Mouse (Mus musculus): ENCODE results near the gene Marveld3.

Marveld3 gene

GRCm38 (mm10) chr8:109964106-109964505 lies 2.1 kb upstream of the Marveld3 start:
- no peak for DNase-seq (ENCODE audit: low spot score)

DNA sequence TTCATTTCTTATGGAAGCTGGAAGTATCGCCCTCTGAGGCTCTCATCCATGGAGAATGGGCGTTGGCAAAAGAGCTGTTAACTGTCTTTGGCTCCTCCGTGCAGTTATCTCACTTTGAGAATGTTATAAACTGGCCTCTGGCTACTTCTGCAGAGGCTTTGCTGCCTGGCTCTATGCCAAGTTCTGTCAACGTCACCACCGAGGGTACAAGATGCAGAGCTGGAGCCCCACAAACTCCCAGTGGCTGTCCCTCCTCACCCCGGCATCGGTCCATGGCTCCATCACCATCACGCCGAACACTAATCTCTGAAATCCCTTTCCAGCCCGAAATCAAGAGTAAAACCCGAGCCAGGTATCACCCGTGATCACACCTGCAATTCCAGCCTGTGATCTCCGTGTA lies 1.4 kb upstream of the Marveld3 start:
- no peak for DNase-seq (ENCODE audit: low spot score)

- no peak for DNase-seq (ENCODE audit: low spot score)
Observed at GRCm38 (mm10) chr8:109962896-109963295, 893 bp upstream of the Marveld3 start.

- DNase-seq (ENCODE audit: low spot score), result no peak
Observed at GRCm38 (mm10) chr8:109959112-109959511, 2.9 kb downstream of the Marveld3 start.

GRCm38 (mm10) chr8:109958036-109958655 lies 3.9 kb downstream of the Marveld3 start:
- no peak for DNase-seq (ENCODE audit: low spot score)

DNA sequence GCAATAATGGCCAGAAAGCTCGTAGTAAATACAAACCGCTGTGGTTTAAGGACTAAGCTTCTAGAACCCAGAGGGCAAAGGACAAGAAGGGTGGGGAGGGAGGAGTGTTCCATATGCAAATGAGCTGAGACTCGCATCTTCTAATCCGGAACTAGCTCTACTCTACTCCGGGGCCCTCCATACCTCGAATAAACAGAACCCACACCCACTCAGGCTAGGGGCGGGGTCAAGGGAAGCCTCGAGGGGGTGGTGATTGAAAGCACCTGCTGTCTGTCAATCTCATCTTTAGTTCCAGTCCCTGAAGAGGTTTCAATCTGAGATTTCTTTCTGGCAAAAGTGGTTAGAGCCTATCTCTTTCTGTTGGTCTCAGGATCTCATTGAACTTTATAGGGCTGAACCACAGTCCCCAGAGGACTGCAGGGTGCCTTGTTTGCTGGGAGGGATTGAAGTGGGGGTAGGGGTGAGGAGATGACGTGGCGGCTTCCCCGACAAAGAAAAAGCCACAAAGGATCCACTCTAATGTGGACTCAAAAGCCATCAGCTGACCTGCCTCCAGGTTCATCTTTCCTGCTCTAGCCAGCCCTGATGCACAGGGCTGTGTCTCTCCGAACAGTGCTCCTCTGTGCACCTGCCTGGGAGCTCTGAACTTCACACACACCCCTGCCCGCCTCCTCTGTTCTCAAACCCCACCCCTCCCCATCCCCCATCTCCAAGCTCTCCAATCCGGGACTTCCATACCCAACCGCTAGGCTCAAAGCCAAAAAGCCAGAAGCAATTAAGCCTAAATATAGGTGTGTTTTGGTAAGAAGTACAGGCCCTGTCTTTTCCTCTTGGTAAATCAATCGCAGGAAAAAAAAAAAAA lies 4.6 kb downstream of the Marveld3 start:
- no peak for DNase-seq (ENCODE audit: low spot score)

- no peak for DNase-seq (ENCODE audit: low spot score)
Observed at GRCm38 (mm10) chr8:109954486-109954948, 7.5 kb downstream of the Marveld3 start.

DNA sequence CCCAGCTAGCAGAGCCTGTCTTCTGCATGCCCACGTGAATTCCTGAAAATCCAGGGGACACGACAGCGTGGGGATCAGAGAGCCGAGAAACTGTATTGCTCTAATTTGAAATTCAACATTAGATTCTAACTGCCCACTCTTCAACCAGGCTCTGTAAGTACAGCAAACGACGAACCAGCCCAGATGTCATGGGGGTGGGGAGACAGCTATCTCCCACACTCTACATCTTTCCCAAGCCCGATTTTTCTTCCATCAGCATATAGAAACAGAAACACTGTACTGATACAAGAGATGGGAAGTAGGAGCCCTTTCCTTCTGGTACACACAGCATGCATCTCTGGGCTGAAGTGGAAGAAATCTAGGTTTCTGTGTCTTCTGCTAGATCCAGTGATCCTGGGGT lies 9.8 kb downstream of the Marveld3 start:
- DNase-seq (ENCODE audit: low spot score), result no peak

GRCm38 (mm10) chr8:109948285-109948564 lies 13.8 kb downstream of the Marveld3 start:
- DNase-seq (ENCODE audit: low spot score), result no peak

DNA sequence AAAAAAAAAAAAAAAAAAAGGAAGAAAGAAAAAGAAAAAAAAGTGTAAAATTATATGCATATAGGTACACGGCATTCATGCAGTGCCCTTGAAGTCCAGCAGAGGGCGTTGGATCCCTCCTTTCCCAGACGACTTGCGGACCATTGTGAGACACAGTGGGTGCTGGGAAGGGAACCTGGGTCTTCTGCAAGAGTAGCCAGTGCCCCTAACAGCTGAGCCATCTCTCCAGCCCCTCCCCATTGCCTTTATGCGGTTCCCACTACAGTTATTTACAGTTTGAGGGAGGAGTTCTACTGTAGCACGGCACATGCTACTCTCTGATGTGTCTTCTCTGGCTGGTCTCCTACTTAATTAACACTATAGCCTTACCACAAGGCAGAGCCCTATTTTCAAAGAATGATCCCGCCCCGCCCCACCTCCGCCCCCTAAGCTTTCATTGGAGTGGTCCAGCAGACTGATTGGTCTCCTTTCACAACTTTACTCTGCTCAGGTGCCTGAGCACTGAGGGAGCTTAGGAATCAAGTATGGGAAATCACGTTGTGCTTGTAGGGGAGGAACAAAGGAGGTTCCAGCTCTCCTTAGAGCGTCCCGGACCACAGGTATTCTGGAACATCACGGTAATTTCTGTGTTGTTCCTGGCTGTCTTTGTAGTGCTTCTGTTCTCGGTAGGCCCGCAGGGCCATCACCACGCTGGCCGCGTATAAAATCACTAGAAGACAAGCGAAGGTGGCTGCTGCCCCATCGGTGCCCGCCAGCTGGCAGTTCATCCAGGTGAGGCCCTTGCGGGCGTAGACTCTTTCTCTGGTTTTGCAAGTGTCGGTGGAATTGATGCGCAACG lies 14.3 kb downstream of the Marveld3 start:
- peak; percentile 37 for DNase-seq (ENCODE audit: low spot score)

DNA sequence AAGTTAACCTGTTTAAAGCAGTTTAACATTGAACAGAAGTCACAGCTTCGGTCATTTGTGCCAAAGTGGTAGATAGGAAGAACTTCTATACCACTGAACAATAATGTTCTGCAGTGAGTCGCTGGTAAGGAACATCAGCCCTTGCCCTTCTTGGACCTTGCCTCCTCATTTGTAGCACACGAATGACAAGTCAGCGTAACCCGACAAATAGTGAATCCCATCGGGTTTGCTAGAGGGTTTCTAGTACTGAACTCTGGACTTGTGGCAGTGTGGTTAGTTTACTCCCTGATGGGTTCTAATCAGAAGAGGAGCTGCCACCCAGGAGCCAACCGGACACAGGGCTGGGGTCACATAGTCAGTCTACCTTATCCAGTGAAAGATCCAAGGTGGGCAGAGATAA lies 15.7 kb downstream of the Marveld3 start:
- no peak for DNase-seq (ENCODE audit: low spot score)

GRCm38 (mm10) chr8:109945694-109946093 lies 16.3 kb downstream of the Marveld3 start:
- DNase-seq (ENCODE audit: low spot score), result no peak

DNA sequence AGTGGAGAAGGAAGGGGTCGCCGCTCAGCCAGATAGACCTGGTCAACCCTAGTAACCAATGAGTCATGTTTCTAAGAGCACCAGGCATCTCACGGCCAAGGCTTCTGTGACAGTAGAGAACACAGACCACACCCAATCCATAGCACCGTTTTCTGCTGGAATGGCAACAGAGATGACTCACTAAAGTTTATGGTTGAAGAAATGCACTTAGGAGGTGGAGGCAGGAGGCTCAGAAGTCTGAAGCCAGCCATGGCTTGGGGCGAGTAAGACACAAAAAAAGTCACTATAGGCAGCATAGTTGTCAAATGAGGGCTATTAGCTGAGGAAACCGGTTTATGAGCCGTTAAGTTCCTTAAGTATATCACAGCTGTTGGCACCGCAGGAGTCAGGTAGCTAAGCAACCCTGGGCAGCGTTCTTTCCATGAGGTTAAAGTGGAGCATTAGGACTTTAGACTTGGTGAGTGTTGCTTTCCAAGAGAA lies 16.8 kb downstream of the Marveld3 start:
- no peak for DNase-seq (ENCODE audit: low spot score)

DNA sequence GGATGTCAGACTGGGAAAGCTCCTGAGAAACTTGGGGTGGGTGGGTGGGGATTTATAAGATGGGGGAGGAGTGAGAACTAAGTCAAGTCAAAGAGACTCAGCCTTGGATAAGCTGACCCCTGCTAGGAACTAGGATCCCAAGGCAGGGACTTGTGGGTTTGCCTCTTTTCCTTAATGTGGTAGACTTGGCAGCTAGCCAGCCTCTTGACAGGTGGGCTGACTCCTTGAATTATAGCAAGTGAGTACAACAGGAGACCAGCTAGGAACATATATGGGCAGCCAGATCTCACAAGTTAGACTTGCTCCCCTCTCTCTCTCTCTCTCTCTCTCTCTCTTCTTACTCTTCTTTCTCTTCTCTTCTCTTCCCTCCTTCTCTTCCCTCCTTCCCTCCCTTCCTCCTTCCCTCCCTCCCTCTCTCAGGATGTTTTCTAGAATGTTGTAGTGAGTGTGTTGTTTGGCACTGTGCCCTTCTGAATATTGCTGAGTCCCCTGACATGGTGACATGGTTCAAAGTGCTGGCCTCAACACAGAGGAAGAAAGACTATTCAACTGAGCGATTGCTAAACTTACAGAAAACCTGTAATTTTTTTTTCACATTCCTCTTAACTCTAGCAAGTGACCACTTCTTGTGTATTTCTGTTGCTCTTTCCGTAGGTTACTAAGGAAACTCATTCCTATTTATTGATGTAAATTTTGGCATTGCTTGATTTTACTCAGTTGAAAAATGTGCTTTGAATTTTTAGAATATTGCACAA lies 20.2 kb downstream of the Marveld3 start:
- no peak for DNase-seq (ENCODE audit: low spot score)

DNA sequence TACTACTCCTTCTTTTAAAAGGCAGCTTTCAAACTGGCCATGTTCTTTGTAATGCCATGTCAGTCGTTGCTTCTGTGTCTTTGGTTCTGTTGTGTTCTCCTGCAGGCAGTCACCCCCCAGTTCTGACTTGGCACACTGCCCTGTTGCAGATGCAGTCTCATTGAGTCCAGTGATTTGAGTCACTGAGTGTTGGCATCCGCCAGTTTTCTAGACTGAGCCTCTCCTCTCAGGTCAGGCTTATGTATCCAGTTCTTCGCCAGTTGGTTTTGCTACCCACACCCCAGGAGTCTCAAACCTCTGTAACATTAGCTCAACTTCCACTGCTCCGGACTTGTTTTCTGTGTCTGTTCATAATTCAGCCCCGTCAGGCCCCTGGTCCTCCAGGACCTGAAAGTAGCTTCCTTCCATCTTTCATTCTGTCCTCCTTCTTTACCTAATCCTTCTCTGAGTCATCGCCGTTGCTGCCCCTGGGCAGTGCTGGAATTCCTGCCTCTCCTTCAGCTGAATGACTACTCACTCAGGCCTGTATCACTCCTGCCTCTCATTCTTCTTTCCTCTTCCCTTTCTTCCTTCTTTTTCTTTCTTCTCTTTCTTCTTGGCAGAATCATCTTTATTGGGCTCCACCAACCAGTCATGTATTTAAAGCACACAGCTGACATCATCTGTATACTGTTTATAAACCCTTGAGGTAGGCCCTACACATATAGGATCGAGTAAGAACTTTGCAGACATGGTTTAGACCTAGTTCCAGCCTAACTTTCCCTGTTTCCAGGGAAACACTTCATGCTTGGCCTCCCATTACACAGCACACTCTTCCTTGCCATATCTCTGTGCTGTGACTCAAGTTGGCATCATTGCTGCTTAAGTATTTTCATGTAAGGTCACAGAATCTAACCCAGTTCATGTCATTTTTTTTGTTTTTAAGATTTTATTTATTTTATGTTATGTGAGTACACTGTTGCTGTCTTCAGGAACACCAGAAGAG lies 41.3 kb downstream of the Marveld3 start:
- no peak for DNase-seq (ENCODE audit: low spot score)

DNA sequence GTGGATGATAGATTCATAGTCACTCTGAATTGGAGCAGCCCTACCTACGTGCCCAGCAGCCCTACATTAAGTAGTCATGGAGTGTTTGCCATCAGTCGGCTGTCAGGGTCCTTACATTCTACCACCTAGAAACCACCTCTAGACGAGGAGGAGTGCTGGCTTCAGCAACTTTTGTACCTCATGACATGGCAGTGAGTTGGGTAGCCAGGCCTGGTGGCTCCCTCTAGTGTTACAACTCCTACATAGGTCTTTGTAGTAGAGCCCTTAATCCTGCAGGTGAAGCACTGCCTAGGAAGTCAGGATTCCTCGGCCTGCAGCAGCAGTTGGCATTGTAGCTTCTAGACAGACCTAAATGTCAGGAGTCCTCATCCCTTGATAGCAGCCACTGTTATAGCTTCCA lies 44.7 kb downstream of the Marveld3 start:
- DNase-seq (ENCODE audit: low spot score), result peak; percentile 29

- DNase-seq (ENCODE audit: low spot score), result no peak
Observed at GRCm38 (mm10) chr8:109907376-109907775, 54.6 kb downstream of the Marveld3 start.

DNA sequence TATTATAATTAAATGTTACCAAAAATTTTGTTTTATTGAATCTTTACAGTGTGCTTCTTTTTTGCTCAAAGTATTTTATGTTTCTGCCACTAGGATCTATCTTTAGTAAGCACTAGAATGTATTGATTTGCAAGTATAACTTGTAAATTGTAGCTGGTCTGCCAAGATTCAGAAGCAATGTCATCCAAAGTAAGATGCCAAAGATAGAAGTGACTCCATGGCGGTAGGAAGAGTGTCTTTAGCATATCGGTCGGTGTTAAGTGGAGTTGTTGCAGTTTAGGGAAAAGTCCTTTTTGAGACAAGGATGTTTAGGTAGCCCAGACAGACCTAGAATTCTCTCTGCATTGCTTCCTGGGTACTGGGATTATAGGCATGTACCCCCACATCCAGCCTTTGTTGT lies 55.1 kb downstream of the Marveld3 start:
- no peak for DNase-seq (ENCODE audit: low spot score)

DNA sequence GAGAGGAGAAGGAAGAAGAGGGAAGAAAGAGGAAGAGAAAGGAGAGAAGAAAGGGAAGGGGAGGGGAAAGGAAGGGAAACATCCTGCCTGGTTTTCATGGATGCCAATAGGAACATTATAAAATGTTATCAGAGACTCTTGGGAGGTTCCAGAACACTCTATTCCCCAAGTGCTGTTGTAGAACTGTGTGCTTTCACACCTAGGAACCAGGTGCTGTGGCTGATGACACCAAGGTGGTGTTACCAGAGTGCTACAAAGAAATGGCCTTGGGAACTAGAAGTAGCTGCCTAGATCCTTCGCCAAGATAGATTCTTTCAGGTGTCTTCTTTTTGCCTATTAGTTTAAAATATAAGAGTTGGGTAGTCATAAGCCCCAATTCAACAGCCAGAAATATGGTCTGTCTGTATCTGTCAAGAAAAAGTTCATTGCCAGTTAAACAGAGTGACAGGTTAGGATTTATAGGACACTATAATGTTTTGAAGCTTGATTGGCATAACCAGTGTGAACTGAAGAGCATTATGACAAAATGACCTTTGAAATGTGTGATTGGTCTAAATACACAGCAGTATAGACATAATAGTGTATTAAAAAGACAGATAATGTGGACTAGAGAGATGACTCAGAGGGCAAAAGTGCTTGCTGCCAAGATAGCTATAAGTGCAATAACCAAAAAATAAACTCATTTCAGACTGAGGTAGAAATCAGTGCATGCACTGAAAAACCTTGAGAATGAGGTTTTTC lies 56.9 kb downstream of the Marveld3 start:
- no peak for DNase-seq (ENCODE audit: low spot score)

- peak; percentile 34 for DNase-seq (ENCODE audit: low spot score)
Observed at GRCm38 (mm10) chr8:109903909-109904469, 58.0 kb downstream of the Marveld3 start.
